Mouse (Mus musculus) small intestine, adult 2 months (tissue): ENCODE data around the gene Ssna1. TPM values are rescaled to one million over a fixed set of nuclear protein-coding genes. Genes with fewer than 3 reads are reported as not detected.
A peak's percentile ranks its signal among the peaks of the same experiment; 100 is the strongest.

Experiments
- H3K27ac ChIP-seq: fragments of 200-500 bp; 2 replicates; pipeline ENCODE4 v1.5.1; 2012; ENCODE audit warnings: low read depth, low read length, control low read depth, inconsistent platforms; ENCODE audit not compliant: insufficient read depth
- H3K27me3 ChIP-seq: fragments of 200-500 bp; 2 replicates; pipeline ENCODE4 v1.6.1; 2012; ENCODE audit warnings: mild to moderate bottlenecking, moderate library complexity, low read length, inconsistent platforms; ENCODE audit not compliant: control insufficient read depth, insufficient read depth
- H3K36me3 ChIP-seq: fragments of 200-500 bp; 2 replicates; pipeline ENCODE4 v1.6.1; 2012; ENCODE audit warnings: mild to moderate bottlenecking, low read length, control low read depth, inconsistent platforms; ENCODE audit not compliant: control insufficient read depth, insufficient read depth
- H3K4me1 ChIP-seq: fragments of 200-500 bp; 2 replicates; pipeline ENCODE4 v1.6.1; 2012; ENCODE audit warnings: low read length, inconsistent platforms, mixed read lengths; ENCODE audit not compliant: control insufficient read depth, insufficient read depth, insufficient read length
- H3K4me3 ChIP-seq: fragments of 200-500 bp; 2 replicates; pipeline ENCODE4 v1.5.1; 2012; ENCODE audit warnings: low read depth, mild to moderate bottlenecking, control low read depth, inconsistent platforms, low read length, moderate library complexity
- CTCF ChIP-seq: fragments of 200-500 bp; IDR thresholded peaks from 2 replicates; pipeline ENCODE4 v1.5.1; 2012; ENCODE audit warnings: low read depth, mild to moderate bottlenecking, control low read depth, inconsistent platforms, low read length, moderate library complexity, mixed read lengths; ENCODE audit not compliant: insufficient replicate concordance, insufficient read length; ENCODE audit errors: extremely low read depth
- POLR2A ChIP-seq: fragments of 200-500 bp; IDR thresholded peaks from 2 replicates; pipeline ENCODE4 v1.6.1; 2012; ENCODE audit warnings: low read depth, mild to moderate bottlenecking, control low read depth, inconsistent platforms, low read length, moderate library complexity
- WGBS: fragments of 180-500 bp; shearing (Covaris S2); methylation state at CpG from one replicate; pipeline ENCODE4 v1.1.7; 2018; 5-methylcytosine and 5-hydroxymethylcytosine counted together
- polyA plus RNA-seq: library from polyadenylated mRNA; depleted of rRNA; stranded (reverse); fragments of >200 nt; gene quantifications from 2 replicates; pipeline ENCODE4 v1.2.3, GENCODE M21; 2012

The Ssna1 gene
- polyA plus RNA-seq, 1 experiment = 55.9 TPM

GRCm38 (mm10) chr2:25265897-25266656 lies 6.2 kb downstream of the Ssna1 start:
- peak overlapping the region; percentile 66 for H3K4me3 ChIP-seq
- peaks cover 31% of the 10 kb centered on the region for H3K36me3 ChIP-seq
- peak overlapping the region; percentile 95 for H3K27ac ChIP-seq
- H3K27me3 ChIP-seq = no peaks in the 10 kb centered on the region
- TF ChIP-seq CTCF = no peak
- TF ChIP-seq POLR2A = peak; percentile 53; the same call in 1 of the 2 replicates
- 23% methylated on average over 6 of the region's 6 CpGs for WGBS
- peaks cover 6% of the 10 kb centered on the region; the same call in 1 of the 2 replicates for H3K4me1 ChIP-seq

DNA sequence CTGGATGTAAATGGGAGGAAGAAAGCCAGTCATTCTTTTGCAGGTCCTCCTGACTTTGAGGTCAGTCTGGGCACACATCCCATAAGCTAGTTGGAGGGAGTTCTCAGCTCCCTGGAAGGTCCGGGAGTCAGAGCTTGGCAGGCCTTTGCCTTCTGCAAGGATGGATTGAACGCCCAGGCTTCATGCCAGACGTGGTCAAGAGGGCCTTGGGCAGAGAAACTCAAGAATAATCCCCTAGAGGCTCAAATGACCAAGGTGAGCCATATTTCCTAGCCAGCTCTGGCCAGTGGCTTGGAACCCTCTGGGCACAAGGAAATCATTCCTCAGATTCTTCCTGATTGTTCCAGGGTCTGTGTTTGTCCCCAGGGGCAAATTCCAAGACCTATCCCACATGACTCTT lies 7.4 kb downstream of the Ssna1 start:
- Histone ChIP-seq H3K4me1 (peaks cover 6% of the 10 kb centered on the region; the same call in 1 of the 2 replicates), H3K27ac (peak overlapping the region; percentile 98), H3K27me3 (no peaks in the 10 kb centered on the region), H3K4me3 (peak overlapping the region; percentile 80), H3K36me3 (peaks cover 20% of the 10 kb centered on the region)
- WGBS = 24% methylated on average over 3 of the region's 3 CpGs
- TF ChIP-seq POLR2A (peak; percentile 79; the same call in 1 of the 2 replicates), CTCF (no peak)

- Histone ChIP-seq H3K27me3 (no peaks in the 10 kb centered on the region), H3K4me3 (peak overlapping the region; percentile 80), H3K36me3 (peaks cover 14% of the 10 kb centered on the region), H3K4me1 (peaks cover 6% of the 10 kb centered on the region; the same call in 1 of the 2 replicates), H3K27ac (peak overlapping the region; percentile 98)
- TF ChIP-seq POLR2A (no peak), CTCF (no peak)
- WGBS = 25% methylated on average over 5 of the region's 5 CpGs
Measured at GRCm38 (mm10) chr2:25264286-25264660, 8.0 kb downstream of the Ssna1 start.

GRCm38 (mm10) chr2:25263623-25264285 lies 8.5 kb downstream of the Ssna1 start:
- no peak for TF ChIP-seq CTCF
- TF ChIP-seq POLR2A = no peak
- Histone ChIP-seq H3K4me1 (peaks cover 6% of the 10 kb centered on the region; the same call in 1 of the 2 replicates), H3K27ac (peak overlapping the region; percentile 98), H3K27me3 (no peaks in the 10 kb centered on the region), H3K4me3 (peak overlapping the region; percentile 80), H3K36me3 (peaks cover 9% of the 10 kb centered on the region; the same call in 1 of the 2 replicates)
- WGBS = 14% methylated on average over 12 of the region's 12 CpGs

GRCm38 (mm10) chr2:25262795-25263622 lies 9.2 kb downstream of the Ssna1 start:
- H3K27me3 ChIP-seq = no peaks in the 10 kb centered on the region
- peak overlapping the region; percentile 80 for H3K4me3 ChIP-seq
- TF ChIP-seq CTCF (no peak), POLR2A (no peak)
- under 1% methylated on average over 82 of the region's 82 CpGs for WGBS
- H3K4me1 ChIP-seq = peaks cover 4% of the 10 kb centered on the region; the same call in 1 of the 2 replicates
- peaks cover 3% of the 10 kb centered on the region; the same call in 1 of the 2 replicates for H3K36me3 ChIP-seq
- peak overlapping the region; percentile 98 for H3K27ac ChIP-seq

- H3K36me3 ChIP-seq = no peaks in the 10 kb centered on the region
- no peak for TF ChIP-seq CTCF
- peak; percentile 99 for TF ChIP-seq POLR2A
- no peaks in the 10 kb centered on the region for H3K27me3 ChIP-seq
- H3K4me3 ChIP-seq = peak within 1 kb of the TSS; percentile 80
- WGBS = under 1% methylated on average over 39 of the region's 39 CpGs
- H3K27ac ChIP-seq = peak within 1 kb of the TSS; percentile 98
- H3K4me1 ChIP-seq = peaks cover 2% of the 10 kb centered on the region; the same call in 1 of the 2 replicates
Measured at GRCm38 (mm10) chr2:25262291-25262767, 9.9 kb downstream of the Ssna1 start, which contains the start of gene Tprn. Gene Tprn (plus strand): TSS chr2:25262618.
